Mouse (Mus musculus): ENCODE measurements at regions not wholly inside any gene's neighbourhood (a gene's known extent, or its start where the extent isn't known, plus 50 kb on each side); places are given as distances from the start of the nearest gene placed in this dataset.

DNA sequence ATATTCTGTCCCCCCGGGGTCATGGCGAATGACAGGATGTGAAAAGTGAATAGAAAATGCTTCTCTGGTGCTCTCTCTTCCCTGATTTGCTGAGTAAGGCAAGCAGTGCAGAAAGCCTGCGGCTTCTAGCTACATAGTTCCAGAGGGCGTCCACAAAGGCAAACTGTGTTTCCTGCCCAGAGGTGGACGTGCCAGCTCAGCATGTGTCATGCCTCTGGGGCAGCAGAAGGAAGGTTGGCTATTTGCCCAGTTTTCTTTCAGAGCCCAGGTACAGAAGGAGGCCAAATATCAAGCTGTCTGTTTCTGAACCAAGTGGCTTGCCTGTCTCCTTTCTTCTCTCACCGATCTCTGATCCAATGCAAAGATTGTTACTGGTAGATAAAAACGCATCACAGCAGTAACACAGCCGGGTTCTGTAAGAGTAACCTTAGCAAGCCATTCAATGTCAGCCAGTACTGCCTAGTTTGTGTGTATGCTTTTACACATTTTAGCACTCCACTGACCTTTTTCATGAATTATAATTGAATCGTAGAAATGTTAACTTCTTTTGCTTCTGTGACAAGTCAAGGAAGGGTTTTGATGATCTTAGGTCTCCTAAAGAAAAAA is 223.3 kb upstream of the Impg1 start:
- no peaks in the 10 kb centered on the region for H3K27me3 ChIP-seq (ENCODE audit: control insufficient read depth, insufficient read depth, low read length)
- 50% methylated on average over 9 of the region's 9 CpGs for WGBS
- H3K9me3 ChIP-seq (ENCODE audit: control insufficient read depth, low read length), result no peaks in the 10 kb centered on the region
- H3K4me3 ChIP-seq (replicated peaks; ENCODE audit: low read length), result no peak overlapping the region
- H3K9ac ChIP-seq (ENCODE audit: low read depth, low read length, severe bottlenecking), result no peak overlapping the region
- no peak for ATAC-seq (ENCODE audit: low FRiP score, low read depth)
- H3K36me3 ChIP-seq (ENCODE audit: control insufficient read depth, insufficient read depth, low read length), result no peaks in the 10 kb centered on the region
- no peak for TF ChIP-seq POLR2A (IDR thresholded peaks at IDR 0.05; ENCODE audit: borderline replicate concordance, extremely low read depth, insufficient read depth, insufficient read length)
- H3K4me2 ChIP-seq (replicated peaks; ENCODE audit: low read depth, low read length, severe bottlenecking), result no peak overlapping the region
- DNase-seq (ENCODE audit: low spot score), result peak; percentile 27
- H3K27ac ChIP-seq (replicated peaks; ENCODE audit: low read depth, low read length), result no peak overlapping the region
- H3K4me1 ChIP-seq (ENCODE audit: control insufficient read depth, insufficient read depth, low read length), result no peaks in the 10 kb centered on the region

- no peaks in the 10 kb centered on the region for H3K36me3 ChIP-seq (ENCODE audit: control insufficient read depth, insufficient read depth, low read length)
- DNase-seq (ENCODE audit: low spot score), result no peak
- H3K4me2 ChIP-seq (replicated peaks; ENCODE audit: low read depth, low read length, severe bottlenecking), result no peak overlapping the region
- no peak overlapping the region for H3K4me3 ChIP-seq (replicated peaks; ENCODE audit: low read length)
- H3K9ac ChIP-seq (ENCODE audit: low read depth, low read length, severe bottlenecking), result no peak overlapping the region
- H3K4me1 ChIP-seq (ENCODE audit: control insufficient read depth, insufficient read depth, low read length), result no peaks in the 10 kb centered on the region
- no peaks in the 10 kb centered on the region for H3K27me3 ChIP-seq (ENCODE audit: control insufficient read depth, insufficient read depth, low read length)
- 58% methylated on average over 5 of the region's 5 CpGs for WGBS
- ATAC-seq (ENCODE audit: low FRiP score, low read depth), result no peak
- no peak overlapping the region for H3K27ac ChIP-seq (replicated peaks; ENCODE audit: low read depth, low read length)
- TF ChIP-seq POLR2A (IDR thresholded peaks at IDR 0.05; ENCODE audit: borderline replicate concordance, extremely low read depth, insufficient read depth, insufficient read length), result no peak
- no peaks in the 10 kb centered on the region for H3K9me3 ChIP-seq (ENCODE audit: control insufficient read depth, low read length)
Observed at GRCm38 (mm10) chr9:80683030-80683692, 217.9 kb upstream of the Impg1 start.

GRCm38 (mm10) chr9:80681709-80682108 is 216.4 kb upstream of the Impg1 start:
- no peak overlapping the region for H3K4me2 ChIP-seq (replicated peaks; ENCODE audit: low read depth, low read length, severe bottlenecking)
- H3K27me3 ChIP-seq (ENCODE audit: control insufficient read depth, insufficient read depth, low read length), result no peaks in the 10 kb centered on the region
- H3K4me3 ChIP-seq (replicated peaks; ENCODE audit: low read length), result no peak overlapping the region
- DNase-seq (ENCODE audit: low spot score) (no peak), ATAC-seq (ENCODE audit: low FRiP score, low read depth) (no peak)
- H3K9me3 ChIP-seq (ENCODE audit: control insufficient read depth, low read length), result no peaks in the 10 kb centered on the region
- H3K4me1 ChIP-seq (ENCODE audit: control insufficient read depth, insufficient read depth, low read length), result no peaks in the 10 kb centered on the region
- H3K27ac ChIP-seq (replicated peaks; ENCODE audit: low read depth, low read length), result no peak overlapping the region
- no peaks in the 10 kb centered on the region for H3K36me3 ChIP-seq (ENCODE audit: control insufficient read depth, insufficient read depth, low read length)
- no peak overlapping the region for H3K9ac ChIP-seq (ENCODE audit: low read depth, low read length, severe bottlenecking)
- no peak for TF ChIP-seq POLR2A (IDR thresholded peaks at IDR 0.05; ENCODE audit: borderline replicate concordance, extremely low read depth, insufficient read depth, insufficient read length)
- 89% methylated on average over 2 of the region's 2 CpGs for WGBS

GRCm38 (mm10) chr9:80671483-80671882 is 206.2 kb upstream of the Impg1 start:
- Histone ChIP-seq H3K9ac (ENCODE audit: low read depth, low read length, severe bottlenecking) (no peak overlapping the region), H3K4me3 (replicated peaks; ENCODE audit: low read length) (no peak overlapping the region), H3K27me3 (ENCODE audit: control insufficient read depth, insufficient read depth, low read length) (no peaks in the 10 kb centered on the region), H3K4me1 (ENCODE audit: control insufficient read depth, insufficient read depth, low read length) (no peaks in the 10 kb centered on the region), H3K27ac (replicated peaks; ENCODE audit: low read depth, low read length) (no peak overlapping the region), H3K4me2 (replicated peaks; ENCODE audit: low read depth, low read length, severe bottlenecking) (no peak overlapping the region), H3K36me3 (ENCODE audit: control insufficient read depth, insufficient read depth, low read length) (no peaks in the 10 kb centered on the region), H3K9me3 (ENCODE audit: control insufficient read depth, low read length) (no peaks in the 10 kb centered on the region)
- no peak for TF ChIP-seq POLR2A (IDR thresholded peaks at IDR 0.05; ENCODE audit: borderline replicate concordance, extremely low read depth, insufficient read depth, insufficient read length)
- 88% methylated on average over 1 of the region's 1 CpGs for WGBS
- ATAC-seq (ENCODE audit: low FRiP score, low read depth) (no peak), DNase-seq (ENCODE audit: low spot score) (no peak)

- 51% methylated on average over 5 of the region's 5 CpGs for WGBS
- no peak for DNase-seq (ENCODE audit: low spot score)
- no peak for TF ChIP-seq POLR2A (IDR thresholded peaks at IDR 0.05; ENCODE audit: borderline replicate concordance, extremely low read depth, insufficient read depth, insufficient read length)
- Histone ChIP-seq H3K9ac (ENCODE audit: low read depth, low read length, severe bottlenecking) (no peak overlapping the region), H3K4me2 (replicated peaks; ENCODE audit: low read depth, low read length, severe bottlenecking) (no peak overlapping the region), H3K9me3 (ENCODE audit: control insufficient read depth, low read length) (no peaks in the 10 kb centered on the region), H3K27me3 (ENCODE audit: control insufficient read depth, insufficient read depth, low read length) (no peaks in the 10 kb centered on the region), H3K27ac (replicated peaks; ENCODE audit: low read depth, low read length) (no peak overlapping the region), H3K4me3 (replicated peaks; ENCODE audit: low read length) (no peak overlapping the region), H3K36me3 (ENCODE audit: control insufficient read depth, insufficient read depth, low read length) (no peaks in the 10 kb centered on the region), H3K4me1 (ENCODE audit: control insufficient read depth, insufficient read depth, low read length) (no peaks in the 10 kb centered on the region)
- ATAC-seq (ENCODE audit: low FRiP score, low read depth), result peak; percentile 23; the same call in 1 of the 2 replicates
Observed at GRCm38 (mm10) chr9:80668575-80669248, 203.4 kb upstream of the Impg1 start.

Data from limb, embryonic 14.5 days (tissue).